Mouse (Mus musculus): ENCODE measurements at regions not wholly inside any gene's neighbourhood (a gene's known extent, or its start where the extent isn't known, plus 50 kb on each side); places are given as distances from the start of the nearest gene placed in this dataset.

GRCm38 (mm10) chr1:7451660-7452155 lies 2644.0 kb downstream of the Gm37988 start:
- no peaks in the 10 kb centered on the region for H3K9me3 ChIP-seq (ENCODE audit: control insufficient read depth, low read length)
- no peaks in the 10 kb centered on the region for H3K27me3 ChIP-seq (ENCODE audit: control insufficient read depth, insufficient read depth, low read length)
- no peak overlapping the region for H3K27ac ChIP-seq (ENCODE audit: low read depth, low read length)
- 84% methylated on average over 3 of the region's 3 CpGs for WGBS
- H3K4me2 ChIP-seq, result no peak overlapping the region
- no peaks in the 10 kb centered on the region for H3K36me3 ChIP-seq (ENCODE audit: control insufficient read depth, insufficient read depth, low read length)
- H3K4me1 ChIP-seq (ENCODE audit: control insufficient read depth, insufficient read depth, low read length), result no peaks in the 10 kb centered on the region
- no peak for DNase-seq (ENCODE audit: low spot score, missing footprints)
- H3K4me3 ChIP-seq (ENCODE audit: low read depth, low read length), result no peak overlapping the region
- H3K9ac ChIP-seq (ENCODE audit: low read length), result no peak overlapping the region
- ATAC-seq (ENCODE audit: low FRiP score), result no peak

- no peak overlapping the region for H3K27ac ChIP-seq (ENCODE audit: low read depth, low read length)
- H3K9ac ChIP-seq (ENCODE audit: low read length), result no peak overlapping the region
- H3K4me2 ChIP-seq, result no peak overlapping the region
- ATAC-seq (ENCODE audit: low FRiP score) (no peak), DNase-seq (ENCODE audit: low spot score, missing footprints) (no peak)
- H3K9me3 ChIP-seq (ENCODE audit: control insufficient read depth, low read length), result no peaks in the 10 kb centered on the region
- no peak overlapping the region for H3K4me3 ChIP-seq (ENCODE audit: low read depth, low read length)
- H3K27me3 ChIP-seq (ENCODE audit: control insufficient read depth, insufficient read depth, low read length), result no peaks in the 10 kb centered on the region
- H3K4me1 ChIP-seq (ENCODE audit: control insufficient read depth, insufficient read depth, low read length), result no peaks in the 10 kb centered on the region
- 82% methylated on average over 2 of the region's 2 CpGs for WGBS
- no peaks in the 10 kb centered on the region for H3K36me3 ChIP-seq (ENCODE audit: control insufficient read depth, insufficient read depth, low read length)
These were observed 2647.2 kb downstream of the Gm37988 start for GRCm38 (mm10) chr1:7454931-7455330.

GRCm38 (mm10) chr1:7457895-7458294 lies 2650.2 kb downstream of the Gm37988 start:
- Histone ChIP-seq H3K27me3 (ENCODE audit: control insufficient read depth, insufficient read depth, low read length) (no peaks in the 10 kb centered on the region), H3K27ac (ENCODE audit: low read depth, low read length) (no peak overlapping the region), H3K36me3 (ENCODE audit: control insufficient read depth, insufficient read depth, low read length) (no peaks in the 10 kb centered on the region), H3K9me3 (ENCODE audit: control insufficient read depth, low read length) (no peaks in the 10 kb centered on the region), H3K4me3 (ENCODE audit: low read depth, low read length) (no peak overlapping the region), H3K4me2 (no peak overlapping the region), H3K4me1 (ENCODE audit: control insufficient read depth, insufficient read depth, low read length) (no peaks in the 10 kb centered on the region), H3K9ac (ENCODE audit: low read length) (no peak overlapping the region)
- ATAC-seq (ENCODE audit: low FRiP score) (no peak), DNase-seq (ENCODE audit: low spot score, missing footprints) (no peak)

GRCm38 (mm10) chr1:7494096-7494495 lies 2686.4 kb downstream of the Gm37988 start:
- Histone ChIP-seq H3K4me1 (ENCODE audit: control insufficient read depth, insufficient read depth, low read length) (no peaks in the 10 kb centered on the region), H3K36me3 (ENCODE audit: control insufficient read depth, insufficient read depth, low read length) (no peaks in the 10 kb centered on the region), H3K9me3 (ENCODE audit: control insufficient read depth, low read length) (no peaks in the 10 kb centered on the region), H3K27me3 (ENCODE audit: control insufficient read depth, insufficient read depth, low read length) (no peaks in the 10 kb centered on the region), H3K27ac (ENCODE audit: low read depth, low read length) (no peak overlapping the region), H3K9ac (ENCODE audit: low read length) (no peak overlapping the region), H3K4me3 (ENCODE audit: low read depth, low read length) (no peak overlapping the region), H3K4me2 (no peak overlapping the region)
- WGBS, result 93% methylated on average over 1 of the region's 1 CpGs
- DNase-seq (ENCODE audit: low spot score, missing footprints) (no peak), ATAC-seq (ENCODE audit: low FRiP score) (no peak)

GRCm38 (mm10) chr1:7499042-7499441 lies 2691.3 kb downstream of the Gm37988 start:
- Histone ChIP-seq H3K9ac (ENCODE audit: low read length) (no peak overlapping the region), H3K4me2 (no peak overlapping the region), H3K9me3 (ENCODE audit: control insufficient read depth, low read length) (no peaks in the 10 kb centered on the region), H3K36me3 (ENCODE audit: control insufficient read depth, insufficient read depth, low read length) (no peaks in the 10 kb centered on the region), H3K4me3 (ENCODE audit: low read depth, low read length) (no peak overlapping the region), H3K27ac (ENCODE audit: low read depth, low read length) (no peak overlapping the region), H3K4me1 (ENCODE audit: control insufficient read depth, insufficient read depth, low read length) (no peaks in the 10 kb centered on the region), H3K27me3 (ENCODE audit: control insufficient read depth, insufficient read depth, low read length) (no peaks in the 10 kb centered on the region)
- WGBS, result 74% methylated on average over 6 of the region's 6 CpGs
- ATAC-seq (ENCODE audit: low FRiP score), result no peak
- DNase-seq (ENCODE audit: low spot score, missing footprints), result no peak

- Histone ChIP-seq H3K4me3 (ENCODE audit: low read depth, low read length) (no peak overlapping the region), H3K27ac (ENCODE audit: low read depth, low read length) (no peak overlapping the region), H3K4me2 (no peak overlapping the region), H3K9me3 (ENCODE audit: control insufficient read depth, low read length) (no peaks in the 10 kb centered on the region), H3K9ac (ENCODE audit: low read length) (no peak overlapping the region), H3K36me3 (ENCODE audit: control insufficient read depth, insufficient read depth, low read length) (no peaks in the 10 kb centered on the region), H3K27me3 (ENCODE audit: control insufficient read depth, insufficient read depth, low read length) (no peaks in the 10 kb centered on the region), H3K4me1 (ENCODE audit: control insufficient read depth, insufficient read depth, low read length) (no peaks in the 10 kb centered on the region)
- DNase-seq (ENCODE audit: low spot score, missing footprints) (no peak), ATAC-seq (ENCODE audit: low FRiP score) (no peak)
- 93% methylated on average over 2 of the region's 2 CpGs for WGBS
These were observed 2694.7 kb downstream of the Gm37988 start for GRCm38 (mm10) chr1:7502363-7502762.

- Histone ChIP-seq H3K4me2 (no peak overlapping the region), H3K4me3 (ENCODE audit: low read depth, low read length) (no peak overlapping the region), H3K9ac (ENCODE audit: low read length) (no peak overlapping the region), H3K27me3 (ENCODE audit: control insufficient read depth, insufficient read depth, low read length) (no peaks in the 10 kb centered on the region), H3K9me3 (ENCODE audit: control insufficient read depth, low read length) (no peaks in the 10 kb centered on the region), H3K27ac (ENCODE audit: low read depth, low read length) (no peak overlapping the region), H3K36me3 (ENCODE audit: control insufficient read depth, insufficient read depth, low read length) (no peaks in the 10 kb centered on the region), H3K4me1 (ENCODE audit: control insufficient read depth, insufficient read depth, low read length) (no peaks in the 10 kb centered on the region)
- ATAC-seq (ENCODE audit: low FRiP score) (no peak), DNase-seq (ENCODE audit: low spot score, missing footprints) (no peak)
- WGBS, result 59% methylated on average over 8 of the region's 8 CpGs
These were observed 2711.1 kb downstream of the Gm37988 start for GRCm38 (mm10) chr1:7518791-7519190.

- no peak for DNase-seq (ENCODE audit: low spot score, missing footprints)
- no peaks in the 10 kb centered on the region for H3K4me1 ChIP-seq (ENCODE audit: control insufficient read depth, insufficient read depth, low read length)
- no peaks in the 10 kb centered on the region for H3K9me3 ChIP-seq (ENCODE audit: control insufficient read depth, low read length)
- H3K9ac ChIP-seq (ENCODE audit: low read length), result no peak overlapping the region
- H3K27me3 ChIP-seq (ENCODE audit: control insufficient read depth, insufficient read depth, low read length), result no peaks in the 10 kb centered on the region
- no peak for ATAC-seq (ENCODE audit: low FRiP score)
- no peak overlapping the region for H3K27ac ChIP-seq (ENCODE audit: low read depth, low read length)
- H3K36me3 ChIP-seq (ENCODE audit: control insufficient read depth, insufficient read depth, low read length), result no peaks in the 10 kb centered on the region
- H3K4me2 ChIP-seq, result no peak overlapping the region
- no peak overlapping the region for H3K4me3 ChIP-seq (ENCODE audit: low read depth, low read length)
These were observed 2725.8 kb downstream of the Gm37988 start for GRCm38 (mm10) chr1:7533506-7533905.

GRCm38 (mm10) chr1:7535191-7535590 lies 2727.5 kb downstream of the Gm37988 start:
- H3K9me3 ChIP-seq (ENCODE audit: control insufficient read depth, low read length), result no peaks in the 10 kb centered on the region
- H3K4me1 ChIP-seq (ENCODE audit: control insufficient read depth, insufficient read depth, low read length), result no peaks in the 10 kb centered on the region
- DNase-seq (ENCODE audit: low spot score, missing footprints), result no peak
- H3K36me3 ChIP-seq (ENCODE audit: control insufficient read depth, insufficient read depth, low read length), result no peaks in the 10 kb centered on the region
- H3K9ac ChIP-seq (ENCODE audit: low read length), result no peak overlapping the region
- H3K4me2 ChIP-seq, result no peak overlapping the region
- H3K4me3 ChIP-seq (ENCODE audit: low read depth, low read length), result no peak overlapping the region
- H3K27me3 ChIP-seq (ENCODE audit: control insufficient read depth, insufficient read depth, low read length), result no peaks in the 10 kb centered on the region
- no peak for ATAC-seq (ENCODE audit: low FRiP score)
- no peak overlapping the region for H3K27ac ChIP-seq (ENCODE audit: low read depth, low read length)

- Histone ChIP-seq H3K27me3 (ENCODE audit: control insufficient read depth, insufficient read depth, low read length) (no peaks in the 10 kb centered on the region), H3K9me3 (ENCODE audit: control insufficient read depth, low read length) (no peaks in the 10 kb centered on the region), H3K4me3 (ENCODE audit: low read depth, low read length) (no peak overlapping the region), H3K9ac (ENCODE audit: low read length) (no peak overlapping the region), H3K27ac (ENCODE audit: low read depth, low read length) (no peak overlapping the region), H3K4me2 (no peak overlapping the region), H3K4me1 (ENCODE audit: control insufficient read depth, insufficient read depth, low read length) (no peaks in the 10 kb centered on the region), H3K36me3 (ENCODE audit: control insufficient read depth, insufficient read depth, low read length) (no peaks in the 10 kb centered on the region)
- WGBS, result 27% methylated on average over 2 of the region's 2 CpGs
- ATAC-seq (ENCODE audit: low FRiP score) (peak; percentile 81; the same call in 1 of the 2 replicates), DNase-seq (ENCODE audit: low spot score, missing footprints) (no peak)
These were observed 2735.8 kb downstream of the Gm37988 start for GRCm38 (mm10) chr1:7543492-7543891.

Measured in midbrain, embryonic 11.5 days (tissue).